Comparison of ENCODE assay signal across 36 mouse cellular contexts in genomic region chr16:22909290-22909689, GRCm38 (mm10). TPM values are rescaled to one million over a fixed set of nuclear protein-coding genes. Genes with fewer than 3 reads are reported as not detected.
"Had no signal": no experiment of that assay in that cellular context is flagged by ENCODE, and none has a peak within 500 bp of the region (broad histone marks: within the 10 kb centered on the region; RNA-seq: fewer than 3 reads in every experiment).

No protein-coding gene starts in this region.

- H3K4me2 ChIP-seq: embryonic facial prominence, embryonic 12.5 days; embryonic facial prominence, embryonic 13.5 days; embryonic facial prominence, embryonic 15.5 days; forebrain, embryonic 12.5 days; forebrain, embryonic 13.5 days; forebrain, embryonic 15.5 days had no signal

- H3K27me3 ChIP-seq: embryonic facial prominence, embryonic 12.5 days; embryonic facial prominence, embryonic 13.5 days; embryonic facial prominence, embryonic 15.5 days; forebrain, embryonic 12.5 days; forebrain, embryonic 13.5 days; forebrain, embryonic 15.5 days had no signal

- H3K9ac ChIP-seq: embryonic facial prominence, embryonic 12.5 days; embryonic facial prominence, embryonic 13.5 days; embryonic facial prominence, embryonic 15.5 days; forebrain, embryonic 12.5 days; forebrain, embryonic 13.5 days; forebrain, embryonic 15.5 days; forebrain, postnatal 0 days had no signal

- H3K4me1 ChIP-seq: embryonic facial prominence, embryonic 10.5 days; embryonic facial prominence, embryonic 12.5 days; embryonic facial prominence, embryonic 13.5 days; embryonic facial prominence, embryonic 15.5 days; forebrain, embryonic 10.5 days; forebrain, embryonic 12.5 days; forebrain, embryonic 13.5 days; forebrain, embryonic 15.5 days; heart, embryonic 10.5 days had no signal

- H3K9me3 ChIP-seq: embryonic facial prominence, embryonic 10.5 days; embryonic facial prominence, embryonic 12.5 days; embryonic facial prominence, embryonic 13.5 days; embryonic facial prominence, embryonic 15.5 days; forebrain, embryonic 10.5 days; forebrain, embryonic 12.5 days; forebrain, embryonic 13.5 days; forebrain, embryonic 15.5 days; heart, embryonic 10.5 days had no signal

- H3K4me3 ChIP-seq: embryonic facial prominence, embryonic 10.5 days; embryonic facial prominence, embryonic 12.5 days; embryonic facial prominence, embryonic 13.5 days; embryonic facial prominence, embryonic 15.5 days; erythroblast, embryonic 14.5 days; forebrain, embryonic 10.5 days; forebrain, embryonic 12.5 days; forebrain, embryonic 13.5 days; forebrain, embryonic 15.5 days; gastrocnemius, adult 2 months; heart, adult 2 months; heart, embryonic 10.5 days had no signal

- H3K27ac ChIP-seq: embryonic facial prominence, embryonic 10.5 days; embryonic facial prominence, embryonic 12.5 days; embryonic facial prominence, embryonic 13.5 days; embryonic facial prominence, embryonic 15.5 days; forebrain, embryonic 10.5 days; forebrain, embryonic 12.5 days; forebrain, embryonic 13.5 days; forebrain, embryonic 15.5 days; gastrocnemius, adult 2 months; heart, adult 2 months; heart, embryonic 10.5 days had no signal

- ATAC-seq: forebrain, embryonic 13.5 days; forebrain, embryonic 14.5 days; forebrain, embryonic 15.5 days; forebrain, embryonic 16.5 days; forebrain, postnatal 0 days had no signal

- DNase-seq: cerebellum, postnatal 10 days; cerebellum, postnatal 14 days; cerebellum, postnatal 25 days; cerebellum, postnatal 36 days; embryo, embryonic 11 days; forebrain, postnatal 0 days; gastrocnemius, adult 2 months; gastrocnemius, postnatal 10 days; gastrocnemius, postnatal 14 days; gastrocnemius, postnatal 25 days; gastrocnemius, postnatal 36 days; heart, adult 11 months; heart, adult 18-20 months; heart, adult 2 months had no signal

- H3K36me3 ChIP-seq: embryonic facial prominence, embryonic 10.5 days; embryonic facial prominence, embryonic 12.5 days; embryonic facial prominence, embryonic 13.5 days; embryonic facial prominence, embryonic 15.5 days; forebrain, embryonic 10.5 days; forebrain, embryonic 12.5 days; forebrain, embryonic 15.5 days; heart, embryonic 10.5 days had no signal

RNA-seq across cellular contexts. Expression of gene Fetub, which starts 8.8 kb away (rescaled TPM):
- total RNA-seq: common myeloid progenitor, adult 5-6 weeks; forebrain, postnatal 0 days; gastrocnemius, adult 2 months; gastrocnemius, postnatal 14 days; gastrocnemius, postnatal 25 days; granulocyte monocyte progenitor cell, adult 5-6 weeks had no signal
- polyA plus RNA-seq: embryonic facial prominence, embryonic 10.5 days; embryonic facial prominence, embryonic 12.5 days; erythroblast, embryonic 14.5 days; forebrain, embryonic 10.5 days; forebrain, embryonic 11.5 days; forebrain, embryonic 12.5 days; forebrain, embryonic 13.5 days; forebrain, embryonic 14.5 days; forebrain, embryonic 15.5 days; forebrain, embryonic 16.5 days; heart, embryonic 10.5 days had no signal

RNA-seq across cellular contexts. Expression of gene Ahsg, which starts 18.2 kb away (rescaled TPM):
- total RNA-seq: common myeloid progenitor, adult 5-6 weeks; forebrain, postnatal 0 days; gastrocnemius, adult 2 months; gastrocnemius, postnatal 25 days; granulocyte monocyte progenitor cell, adult 5-6 weeks had no signal
- polyA plus RNA-seq: cortical plate, adult 2 months; embryonic facial prominence, embryonic 10.5 days; embryonic facial prominence, embryonic 11.5 days; embryonic facial prominence, embryonic 12.5 days; embryonic facial prominence, embryonic 13.5 days; embryonic facial prominence, embryonic 14.5 days; forebrain, embryonic 10.5 days; forebrain, embryonic 11.5 days; forebrain, embryonic 12.5 days; forebrain, embryonic 13.5 days; forebrain, embryonic 14.5 days; forebrain, embryonic 15.5 days; forebrain, postnatal 0 days had no signal

RNA-seq across cellular contexts. Expression of gene Hrg, which starts 41.6 kb away (rescaled TPM):
- total RNA-seq: common myeloid progenitor, adult 5-6 weeks; forebrain, postnatal 0 days; gastrocnemius, adult 2 months; gastrocnemius, adult 8-10 months; gastrocnemius, postnatal 14 days; gastrocnemius, postnatal 25 days; gastrocnemius, postnatal 36 days; granulocyte monocyte progenitor cell, adult 5-6 weeks; heart, adult 18-20 months; heart, adult 2 months; heart, adult 8-10 months had no signal
- polyA plus RNA-seq: cortical plate, adult 2 months; embryonic facial prominence, embryonic 11.5 days; embryonic facial prominence, embryonic 12.5 days; embryonic facial prominence, embryonic 13.5 days; embryonic facial prominence, embryonic 14.5 days; erythroblast, embryonic 14.5 days; forebrain, embryonic 10.5 days; forebrain, embryonic 12.5 days; forebrain, embryonic 14.5 days; forebrain, embryonic 15.5 days; forebrain, embryonic 16.5 days; forebrain, postnatal 0 days; frontal cortex, adult 2 months; gonadal fat pad, adult 2 months; heart, adult 2 months had no signal
